Mouse (Mus musculus): ENCODE data around the gene Gm49384.

Gene Gm49384

GRCm38 (mm10) chr12:69207396-69207795 lies 3.3 kb upstream of the Gm49384 start:
- DNase-seq (ENCODE audit: low spot score in 2 of 2), result no peak

GRCm38 (mm10) chr12:69198985-69199384 lies 5.1 kb downstream of the Gm49384 start:
- no peak for DNase-seq (ENCODE audit: low spot score in 2 of 2)

DNA sequence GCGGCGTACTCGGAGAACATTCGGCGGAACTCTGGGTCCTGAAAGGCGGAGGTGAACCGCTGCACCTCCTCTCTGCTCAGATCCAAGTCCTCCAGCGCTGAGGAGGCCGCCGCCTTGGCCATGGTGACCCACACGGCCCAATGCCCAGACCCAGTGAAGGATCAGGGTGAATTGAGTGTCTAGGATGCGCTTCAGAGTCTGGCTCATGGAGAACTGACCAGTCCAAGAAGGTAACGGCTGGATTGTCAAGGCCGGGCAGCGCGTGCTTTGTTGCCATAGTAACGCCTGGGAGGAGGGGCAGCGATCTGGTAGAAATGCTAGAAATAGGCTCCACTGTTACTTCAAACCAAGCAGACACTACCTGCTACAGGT lies 5.9 kb downstream of the Gm49384 start, which contains the start of gene Dnaaf2:
TSS of gene Dnaaf2 (minus strand) at position 266 of the 372 bp plus-strand sequence.
- DNase-seq (ENCODE audit: low spot score in 2 of 2), result peak in 1 of 2 experiments; percentile 35

DNA sequence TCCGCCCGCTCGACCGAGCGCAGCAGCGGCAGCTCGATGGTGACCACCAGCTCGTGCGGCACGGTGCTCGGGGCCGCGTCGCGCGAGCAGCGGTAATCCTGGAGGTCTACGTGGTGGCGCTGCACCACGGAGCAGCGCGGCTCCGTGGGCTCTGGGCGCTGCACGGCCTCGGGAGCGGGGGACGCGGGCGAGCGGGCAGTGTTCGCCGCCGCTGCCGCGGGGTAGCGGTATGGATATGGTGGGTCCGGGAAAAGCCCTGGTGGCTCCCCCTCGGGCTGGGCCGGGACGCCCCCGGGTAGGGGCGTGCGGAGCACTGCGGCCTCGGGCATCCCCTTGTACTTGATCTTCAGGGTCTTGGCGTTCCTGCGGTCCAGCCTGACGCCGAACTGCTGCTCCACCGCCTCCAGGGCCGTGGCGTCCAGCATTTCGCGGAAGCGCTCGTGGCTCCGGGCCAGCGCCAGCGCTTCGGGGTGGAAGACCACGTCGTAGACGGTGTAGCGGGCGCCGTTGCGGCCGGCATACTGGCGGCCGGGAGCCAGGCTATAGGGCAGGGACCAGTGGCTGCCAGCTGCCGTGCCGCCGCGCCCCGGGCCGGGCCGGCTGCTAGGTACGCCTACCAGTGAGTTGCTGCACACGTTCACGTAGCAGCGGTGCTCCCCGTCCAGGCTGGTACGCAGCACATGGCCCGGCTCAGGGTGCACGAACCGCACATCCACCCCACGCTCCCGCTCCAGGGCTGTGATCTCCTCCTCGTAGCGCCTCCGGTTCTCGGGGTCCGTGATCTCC lies 6.5 kb downstream of the Gm49384 start:
- peak; percentile 10 to 39 for DNase-seq (ENCODE audit: low spot score in 2 of 2)

GRCm38 (mm10) chr12:69196444-69197377 lies 7.4 kb downstream of the Gm49384 start, which contains the start of gene Gm49383:
Gene Gm49383 (minus strand): TSS chr12:69197104.
- peak; percentile 49 to 52 for DNase-seq (ENCODE audit: low spot score in 2 of 2)

- DNase-seq (ENCODE audit: low spot score in 2 of 2), result no peak
Measured at GRCm38 (mm10) chr12:69192637-69193036, 11.4 kb downstream of the Gm49384 start.

DNA sequence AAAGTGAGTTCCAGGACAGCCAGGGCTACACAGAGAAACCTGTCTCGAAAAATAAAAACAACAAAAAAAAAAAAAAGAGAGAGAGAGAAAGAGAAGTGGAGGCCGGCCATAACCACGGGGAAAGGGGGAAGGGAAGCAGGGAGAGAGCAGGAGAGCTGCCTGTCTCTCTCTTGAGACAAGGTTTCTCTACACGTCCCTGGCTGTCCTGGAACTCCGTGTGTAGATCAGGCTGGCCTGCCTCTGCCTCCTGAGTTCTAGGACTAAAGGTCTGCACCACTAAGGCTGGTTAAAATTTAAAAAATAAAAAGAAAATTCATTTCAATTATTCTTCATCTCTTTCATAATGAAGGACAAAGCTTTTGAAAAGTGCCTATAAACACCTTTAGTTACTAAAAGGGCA lies 12.7 kb downstream of the Gm49384 start:
- DNase-seq (ENCODE audit: low spot score in 2 of 2), result no peak

DNA sequence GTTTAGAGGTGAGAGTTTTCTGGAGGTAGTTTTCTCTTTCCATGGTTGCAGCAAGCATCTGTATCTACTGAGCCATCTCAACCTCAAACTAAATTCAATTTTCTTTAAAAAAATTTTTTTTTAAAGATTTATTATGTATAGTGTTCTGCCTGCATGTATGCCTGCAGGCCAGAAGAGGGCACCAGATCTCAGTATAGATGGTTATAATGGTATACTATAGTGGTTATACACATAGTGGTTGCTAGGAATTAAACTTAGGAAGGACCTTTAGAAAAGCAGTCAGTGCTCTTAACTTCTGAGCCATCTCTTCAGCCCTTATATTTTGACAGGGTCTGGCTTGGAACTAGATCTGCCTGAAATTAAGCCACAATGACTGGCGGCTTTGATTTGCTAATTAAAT lies 13.5 kb downstream of the Gm49384 start:
- no peak for DNase-seq (ENCODE audit: low spot score in 2 of 2)

DNA sequence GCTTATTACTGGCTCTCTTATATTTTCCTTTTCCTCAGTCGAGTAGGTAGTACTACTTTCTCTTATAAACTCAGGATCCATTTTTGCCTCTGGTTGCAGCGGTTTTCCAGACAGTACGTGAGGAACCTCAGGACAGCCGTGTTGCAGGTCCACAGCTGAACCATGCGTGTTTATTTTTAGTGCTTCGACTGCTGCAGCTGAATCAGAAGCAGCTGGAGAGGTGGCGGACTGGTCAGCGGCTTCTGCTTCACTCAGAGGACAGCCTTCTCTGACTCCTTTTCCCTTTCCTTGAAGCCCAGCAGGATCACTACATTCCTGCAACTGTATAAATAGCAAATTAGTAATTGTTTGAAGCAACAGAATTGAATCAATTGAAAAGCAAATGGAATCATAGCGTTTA lies 14.0 kb downstream of the Gm49384 start:
- DNase-seq (ENCODE audit: low spot score in 2 of 2), result no peak

DNA sequence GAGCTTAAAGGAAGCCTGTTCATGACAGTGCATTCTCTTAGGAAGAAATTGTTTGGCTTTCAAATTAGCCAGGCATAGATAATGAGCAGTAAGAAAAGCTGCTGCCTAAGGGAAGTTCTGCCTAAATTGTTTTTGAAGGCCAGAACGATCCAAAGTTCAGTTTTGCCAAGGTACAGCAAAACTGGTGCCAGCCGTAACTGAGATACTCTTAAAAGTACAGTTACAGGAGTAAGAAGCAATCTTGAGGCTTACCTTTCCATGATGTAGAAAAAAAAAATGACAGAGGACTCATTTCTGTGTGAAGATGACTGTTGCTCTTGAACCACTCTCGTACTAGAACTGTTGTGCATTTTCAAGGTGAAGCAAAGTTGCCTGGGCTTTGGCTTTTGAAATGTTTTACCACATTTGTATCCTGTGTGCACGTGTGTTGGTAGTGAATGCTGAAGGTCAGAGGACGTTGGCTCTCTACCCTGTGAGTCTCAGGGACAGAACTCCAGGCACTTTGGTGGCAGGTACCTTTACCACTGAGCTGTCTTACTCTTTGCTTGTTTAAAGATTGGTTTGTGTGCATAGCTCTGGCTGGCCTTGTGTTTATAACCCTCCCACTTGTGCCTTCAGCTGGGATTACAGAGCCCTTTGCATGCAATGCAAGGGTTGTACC lies 17.1 kb downstream of the Gm49384 start:
- DNase-seq (ENCODE audit: low spot score in 2 of 2), result no peak

GRCm38 (mm10) chr12:69185371-69185770 lies 18.7 kb downstream of the Gm49384 start:
- no peak for DNase-seq (ENCODE audit: low spot score in 2 of 2)

GRCm38 (mm10) chr12:69184342-69185295 lies 19.4 kb downstream of the Gm49384 start:
- DNase-seq (ENCODE audit: low spot score in 2 of 2), result peak; percentile 22 to 42

DNA sequence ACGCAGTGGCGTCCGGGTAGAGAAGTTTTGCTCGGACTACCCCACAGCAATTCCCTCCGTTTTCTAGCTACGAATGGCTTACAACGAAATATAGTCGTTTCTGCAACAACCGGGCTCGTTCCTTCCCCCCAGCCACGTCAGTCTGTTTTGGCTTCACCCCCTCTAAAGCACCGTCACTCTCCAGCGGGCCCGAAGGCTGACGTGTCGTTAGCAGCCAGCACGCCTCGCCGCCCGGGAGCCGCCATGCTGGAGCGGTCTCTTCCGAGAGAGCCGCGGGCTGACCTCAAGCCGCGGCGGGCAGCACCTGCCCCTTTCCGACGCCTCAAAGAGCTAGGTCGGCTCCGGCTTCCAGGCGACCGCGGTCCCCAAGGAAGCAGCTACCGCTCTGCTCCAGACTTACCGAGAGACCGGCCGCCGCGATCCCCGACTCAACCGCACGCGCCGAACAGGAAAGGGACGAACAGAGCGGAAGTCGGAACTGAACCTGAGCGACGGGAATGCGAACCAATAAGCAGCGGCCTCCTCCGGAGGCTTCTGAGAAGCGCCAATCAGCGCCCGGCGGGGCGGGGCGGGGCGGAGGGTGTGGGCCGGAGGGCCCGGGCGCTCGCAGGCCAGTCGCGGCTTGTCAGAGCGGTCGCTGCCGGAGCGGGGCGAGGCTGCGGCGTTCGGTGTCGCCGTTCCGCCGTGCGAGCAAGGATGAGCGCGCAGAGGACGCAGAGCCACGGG lies 20.3 kb downstream of the Gm49384 start, which contains the start of the genes Rpl36al and Mgat2:
TSS of gene Rpl36al (minus strand) at position 501 of the 726 bp plus-strand sequence.
TSS of gene Mgat2 (plus strand) at position 575 of the 726 bp plus-strand sequence.
- peak; percentile 99 for DNase-seq (ENCODE audit: low spot score in 2 of 2)

- no peak for DNase-seq (ENCODE audit: low spot score in 2 of 2)
Measured at GRCm38 (mm10) chr12:69181800-69182199, 22.3 kb downstream of the Gm49384 start.

DNA sequence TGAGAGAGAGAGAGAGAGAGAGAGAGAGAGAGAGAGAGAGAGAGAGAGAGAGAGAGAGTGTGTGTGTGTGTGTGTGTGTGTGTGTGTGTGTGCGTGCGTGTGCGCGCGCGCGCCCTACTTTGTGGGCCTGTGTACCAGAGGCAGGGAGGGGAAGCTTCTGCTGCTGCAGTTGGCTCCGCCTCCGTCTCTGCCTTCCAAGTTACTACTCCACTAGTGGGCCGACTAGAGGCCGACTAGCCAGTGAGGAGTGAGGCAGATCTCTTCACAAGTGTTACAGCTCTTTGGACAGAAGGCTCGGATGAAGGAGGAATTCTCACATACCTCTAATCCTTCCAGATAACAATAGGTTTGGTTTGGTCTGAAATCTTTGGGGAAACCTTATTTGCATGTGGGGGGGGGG lies 24.7 kb downstream of the Gm49384 start:
- DNase-seq (ENCODE audit: low spot score in 2 of 2), result no peak

DNA sequence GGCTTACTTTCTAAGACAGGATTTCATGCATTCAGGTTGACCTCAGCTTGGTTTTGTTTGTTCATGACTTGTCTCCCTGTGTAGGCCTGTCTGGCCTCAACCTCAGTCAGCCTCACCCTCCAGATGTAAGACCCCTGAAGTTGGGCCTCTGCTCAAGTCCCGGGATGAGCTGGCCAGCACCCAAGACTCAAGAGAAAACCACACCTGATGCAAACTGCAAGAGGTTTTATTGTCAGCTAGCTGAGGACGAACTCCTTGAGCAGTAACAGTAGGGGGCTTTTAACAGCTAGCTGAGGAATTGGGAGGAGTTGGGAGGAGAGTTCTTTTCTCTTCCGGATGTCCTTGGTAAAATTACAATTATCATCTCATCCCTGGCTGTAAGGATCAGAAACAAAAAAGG lies 26.5 kb downstream of the Gm49384 start:
- no peak for DNase-seq (ENCODE audit: low spot score in 2 of 2)

- no peak for DNase-seq (ENCODE audit: low spot score in 2 of 2)
Measured at GRCm38 (mm10) chr12:69175975-69176374, 28.1 kb downstream of the Gm49384 start.

DNA sequence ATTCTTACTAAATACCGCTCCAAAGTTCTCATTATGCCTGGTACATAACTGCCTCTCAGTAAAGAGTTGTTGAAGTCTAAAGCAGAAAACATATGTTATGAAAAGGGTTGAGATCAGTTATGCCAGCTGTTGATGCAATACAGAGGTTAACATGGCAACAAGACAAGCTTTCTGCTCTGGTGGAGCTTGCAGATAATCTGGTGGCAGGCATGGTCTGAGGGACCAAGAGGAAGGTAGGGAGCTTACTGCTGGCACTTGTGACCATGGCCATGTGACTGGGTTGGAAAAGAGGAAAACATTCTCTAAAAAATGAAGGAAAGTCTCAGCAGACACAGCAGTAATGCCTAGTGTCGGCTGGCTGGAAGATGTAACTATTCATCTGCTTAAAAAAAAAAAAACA lies 32.8 kb downstream of the Gm49384 start:
- DNase-seq (ENCODE audit: low spot score in 2 of 2), result no peak

DNA sequence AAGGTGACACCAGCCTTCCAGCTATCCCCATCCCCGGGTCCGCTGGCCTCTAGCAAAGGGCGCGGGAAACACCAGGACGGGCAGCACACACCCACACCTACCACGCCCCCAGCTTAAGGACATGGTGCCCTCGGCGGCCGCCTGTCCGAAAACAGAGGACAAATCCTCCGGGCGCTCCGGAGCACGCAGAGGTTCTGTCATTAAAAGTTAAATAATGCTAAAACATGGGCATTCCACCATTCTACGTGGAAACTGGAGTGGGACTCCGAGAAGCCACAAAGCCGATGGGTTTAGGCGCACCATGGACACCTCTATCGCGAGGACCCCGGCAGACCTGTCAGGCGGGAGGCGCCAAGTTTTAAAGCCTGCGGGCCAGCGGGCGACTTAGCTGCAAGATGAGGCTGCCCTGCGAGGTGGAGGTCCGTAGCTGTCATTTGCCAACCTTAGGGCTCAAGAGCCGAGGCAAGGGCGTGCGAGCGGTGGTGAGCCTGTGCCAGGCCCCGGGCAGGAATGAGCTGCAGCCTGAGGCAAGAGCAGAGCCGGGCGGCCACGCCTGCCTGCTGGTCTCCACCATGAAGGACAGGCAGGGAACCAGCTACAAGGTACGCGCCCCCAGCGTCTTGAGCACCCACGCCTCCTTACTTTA lies 35.5 kb downstream of the Gm49384 start, which contains the start of gene Lrr1:
TSS of gene Lrr1 (plus strand) at position 354 of the 646 bp plus-strand sequence.
- peak; percentile 81 to 91 for DNase-seq (ENCODE audit: low spot score in 2 of 2)
